Mouse (Mus musculus) ES-Bruce4 (cell line): ENCODE measurements at regions not wholly inside any gene's neighbourhood (a gene's known extent, or its start where the extent isn't known, plus 50 kb on each side); places are given as distances from the start of the nearest gene placed in this dataset.

ENCODE experiments used
- CTCF ChIP-seq: IDR thresholded peaks from one replicate; pipeline ENCODE4 v1.8.1; 2011; ENCODE audit warnings: low read depth, low read length
- EP300 ChIP-seq: IDR thresholded peaks from 2 replicates; pipeline ENCODE4 v1.6.1; 2011; ENCODE audit warnings: low read depth, low read length; ENCODE audit not compliant: insufficient read depth

- no peak for TF ChIP-seq CTCF
- no peak for TF ChIP-seq EP300
These were observed 97.6 kb upstream of the Speer4f2 start for GRCm38 (mm10) chr5:17275346-17275745.
